12 mouse cellular contexts compared by ENCODE assay signal in the genomic region with DNA sequence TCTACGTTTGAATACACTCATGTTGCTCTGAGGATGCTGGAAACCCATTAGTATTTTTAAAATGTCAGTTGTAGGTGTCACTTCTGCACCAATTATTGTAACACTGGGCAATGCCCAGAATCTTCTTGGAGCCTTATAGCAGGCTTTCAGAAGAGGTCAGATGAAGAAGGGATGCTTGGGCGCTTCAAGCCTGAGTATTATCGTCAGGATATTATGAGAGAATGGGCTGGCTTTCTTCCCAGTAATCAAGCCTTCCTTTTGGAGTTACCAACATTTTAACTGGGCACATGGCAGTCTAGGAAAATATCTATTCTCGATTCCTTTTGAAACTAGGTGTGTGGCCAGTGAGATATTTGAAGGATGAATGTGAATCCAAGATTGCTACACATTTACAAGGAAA.
"Had no signal": no experiment of that assay in that cellular context is flagged by ENCODE, and none has a peak within 500 bp of the region (broad histone marks: within the 10 kb centered on the region; RNA-seq: fewer than 3 reads in every experiment).

No protein-coding gene starts in this region.

- DNase-seq: left cerebral cortex, postnatal 4 days; liver; liver, embryonic 13.5 days; liver, postnatal 0 days; lung, adult 18-20 months; lung, adult 2 months; lung, embryonic 14.5 days; lung, postnatal 10 days; lung, postnatal 14 days; lung, postnatal 36 days; lung, postnatal 4 days; midbrain, embryonic 14.5 days had no signal
